Mouse (Mus musculus) embryonic fibroblast, embryonic 13.5 days (primary cell): Measurements from ENCODE around the gene Sh3rf1.

Source experiments
- CTCF ChIP-seq: IDR thresholded peaks from 2 replicates; pipeline ENCODE4 v1.5.1; 2011; ENCODE audit warnings: mild to moderate bottlenecking, control low read depth, low read length, moderate library complexity, borderline replicate concordance; ENCODE audit not compliant: insufficient read depth
- POLR2A ChIP-seq: IDR thresholded peaks from 2 replicates; pipeline ENCODE4 v1.6.1; 2011; ENCODE audit warnings: low read depth, mild to moderate bottlenecking, control low read depth, low read length, moderate library complexity

DNA sequence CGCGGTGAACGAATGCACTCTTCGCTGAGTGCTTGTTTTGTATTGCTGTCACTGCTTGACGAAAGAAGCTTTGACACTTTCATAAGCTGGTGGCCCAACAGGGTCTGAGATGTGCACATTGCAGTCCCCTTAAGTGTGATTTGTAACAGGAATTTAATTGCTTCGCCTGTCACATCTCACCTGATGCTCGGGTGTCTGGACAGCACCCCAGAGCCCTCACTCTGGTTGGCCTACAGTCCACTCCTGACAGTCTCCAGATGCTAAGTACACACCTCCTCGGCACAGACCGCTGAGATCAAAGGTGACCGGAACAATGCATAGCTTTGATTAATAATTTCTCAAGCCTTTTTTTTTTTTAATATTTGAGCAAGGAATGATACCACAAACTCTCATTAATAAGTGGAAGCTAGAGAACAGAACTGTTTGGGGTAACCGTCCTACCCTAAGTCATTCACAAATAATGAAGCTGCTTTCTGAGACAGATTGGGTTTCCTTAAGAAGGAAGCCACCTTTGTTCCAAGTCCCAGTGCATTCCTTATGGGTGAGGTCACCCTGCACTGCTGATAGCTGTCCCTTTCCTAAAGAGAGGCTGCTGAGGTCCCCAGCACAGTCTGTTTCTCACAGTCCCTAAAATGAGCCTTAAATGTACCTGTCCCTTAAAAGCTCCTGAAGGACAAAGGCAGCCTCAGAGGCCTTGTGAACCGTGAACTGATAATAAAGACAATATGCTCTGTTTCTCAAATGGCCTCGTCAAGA, 23.8 kb downstream of the Sh3rf1 start:
- TF ChIP-seq CTCF (no peak), POLR2A (no peak)
